Mouse (Mus musculus): Measurements from ENCODE around the gene Abhd10. TPM values are rescaled to one million over a fixed set of nuclear protein-coding genes. Genes with fewer than 3 reads are reported as not detected.
A peak's percentile ranks its signal among the peaks of the same experiment; 100 is the strongest.

Abhd10 gene
- polyA plus RNA-seq, 2 experiments: 10.1 to 17.3 TPM

DNA sequence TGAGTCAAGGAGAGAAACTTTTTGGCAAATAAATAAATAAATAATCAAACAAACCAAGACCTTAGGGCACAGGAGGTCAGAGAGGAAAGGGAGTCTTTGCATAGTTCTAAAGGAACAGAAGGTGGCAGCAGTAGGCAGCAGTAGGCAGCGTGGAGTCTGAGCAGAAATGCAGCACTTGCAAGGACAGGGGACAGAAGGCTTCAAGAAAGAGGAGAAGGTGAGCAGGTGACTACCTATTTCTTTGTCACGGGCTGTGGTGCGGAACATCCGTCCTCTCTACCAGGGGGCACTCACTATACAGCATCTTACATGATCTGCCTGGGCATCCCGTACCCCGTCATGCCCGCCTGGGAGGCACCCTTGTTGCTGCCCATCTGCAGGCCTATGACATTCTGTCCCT is 31.5 kb downstream of the Abhd10 start:
- Histone ChIP-seq H3K27me3 (ENCODE audit: control insufficient read depth, insufficient read depth, low read length) (no peaks in the 10 kb centered on the region), H3K9ac (replicated peaks) (no peak overlapping the region), H3K36me3 (replicated peaks; ENCODE audit: control insufficient read depth, insufficient read depth, low read depth) (no peaks in the 10 kb centered on the region), H3K4me2 (ENCODE audit: low read depth) (no peak overlapping the region), H3K27ac (no peak overlapping the region), H3K4me3 (ENCODE audit: insufficient read depth in 1 of 2, low read depth in 2 of 2, low read length in 2 of 2) (no peak overlapping the region), H3K4me1 (replicated peaks; ENCODE audit: control insufficient read depth in 2 of 2, insufficient read depth in 2 of 2, low read length in 1 of 2) (no peaks in the 10 kb centered on the region), H3K9me3 (ENCODE audit: control insufficient read depth, low read length) (no peaks in the 10 kb centered on the region)
- ATAC-seq (ENCODE audit: insufficient read depth) (no peak), DNase-seq (ENCODE audit: low read depth in 3 of 3, low spot score in 3 of 3) (no peak)
- TF ChIP-seq CTCF (IDR thresholded peaks at IDR 0.05; ENCODE audit: low read depth) (peak; percentile 32; the same call in 1 of the 2 replicates), EP300 (IDR thresholded peaks at IDR 0.05; ENCODE audit: low read depth) (no peak)
- 63% methylated on average over 7 of the region's 7 CpGs for WGBS (ENCODE audit: insufficient replicate concordance)

DNA sequence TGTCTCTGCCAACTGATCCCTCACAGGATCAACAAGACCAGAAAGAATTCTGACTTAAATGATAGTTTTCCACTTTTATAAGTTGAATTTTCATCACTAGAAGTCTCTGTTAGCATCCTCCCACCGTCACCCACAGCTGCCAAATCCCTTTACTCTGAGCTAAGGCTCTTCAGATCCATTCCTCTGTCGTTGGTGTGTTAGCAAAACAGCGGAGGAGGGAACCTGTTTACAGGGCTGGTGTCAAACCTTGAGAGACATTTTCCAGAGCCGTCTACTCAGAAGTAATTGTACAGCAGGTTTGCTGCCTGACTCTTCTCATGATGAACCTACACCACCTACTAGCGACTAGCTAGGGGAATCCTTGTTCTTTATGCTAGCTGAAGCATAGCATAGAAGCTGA is 43.5 kb downstream of the Abhd10 start:
- DNase-seq (ENCODE audit: low read depth in 3 of 3, low spot score in 3 of 3) (no peak), ATAC-seq (ENCODE audit: insufficient read depth) (no peak)
- Histone ChIP-seq H3K4me3 (ENCODE audit: insufficient read depth in 1 of 2, low read depth in 2 of 2, low read length in 2 of 2) (no peak overlapping the region), H3K27me3 (ENCODE audit: control insufficient read depth, insufficient read depth, low read length) (no peaks in the 10 kb centered on the region), H3K36me3 (replicated peaks; ENCODE audit: control insufficient read depth, insufficient read depth, low read depth) (no peaks in the 10 kb centered on the region), H3K9me3 (ENCODE audit: control insufficient read depth, low read length) (no peaks in the 10 kb centered on the region), H3K9ac (replicated peaks) (no peak overlapping the region), H3K4me1 (replicated peaks; ENCODE audit: control insufficient read depth in 2 of 2, insufficient read depth in 2 of 2, low read length in 1 of 2) (no peaks in the 10 kb centered on the region), H3K4me2 (ENCODE audit: low read depth) (no peak overlapping the region), H3K27ac (no peak overlapping the region)
- TF ChIP-seq CTCF (IDR thresholded peaks at IDR 0.05; ENCODE audit: low read depth) (no peak), EP300 (IDR thresholded peaks at IDR 0.05; ENCODE audit: low read depth) (no peak)
- WGBS (ENCODE audit: insufficient replicate concordance): 58% methylated on average over 5 of the region's 5 CpGs

DNA sequence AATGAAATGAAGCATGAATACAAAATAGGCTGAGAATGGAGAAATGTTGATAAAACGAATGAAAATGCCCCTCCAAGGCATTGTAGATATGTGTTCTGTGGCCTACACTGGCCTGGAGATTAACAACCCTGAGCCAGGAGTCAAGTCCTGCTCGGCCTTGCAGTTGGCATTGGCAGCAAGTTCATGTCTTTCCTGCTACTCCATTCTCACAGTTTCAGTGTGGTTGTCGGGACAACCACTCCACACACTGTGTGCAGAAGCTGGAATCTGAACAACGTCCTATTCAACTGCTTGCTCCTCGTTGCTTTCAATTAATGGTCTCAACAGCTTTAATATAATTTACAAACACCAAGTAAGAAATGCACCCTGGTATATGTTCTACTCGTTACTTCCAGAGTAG is 44.8 kb downstream of the Abhd10 start:
- DNase-seq (ENCODE audit: low read depth in 3 of 3, low spot score in 3 of 3): no peak

DNA sequence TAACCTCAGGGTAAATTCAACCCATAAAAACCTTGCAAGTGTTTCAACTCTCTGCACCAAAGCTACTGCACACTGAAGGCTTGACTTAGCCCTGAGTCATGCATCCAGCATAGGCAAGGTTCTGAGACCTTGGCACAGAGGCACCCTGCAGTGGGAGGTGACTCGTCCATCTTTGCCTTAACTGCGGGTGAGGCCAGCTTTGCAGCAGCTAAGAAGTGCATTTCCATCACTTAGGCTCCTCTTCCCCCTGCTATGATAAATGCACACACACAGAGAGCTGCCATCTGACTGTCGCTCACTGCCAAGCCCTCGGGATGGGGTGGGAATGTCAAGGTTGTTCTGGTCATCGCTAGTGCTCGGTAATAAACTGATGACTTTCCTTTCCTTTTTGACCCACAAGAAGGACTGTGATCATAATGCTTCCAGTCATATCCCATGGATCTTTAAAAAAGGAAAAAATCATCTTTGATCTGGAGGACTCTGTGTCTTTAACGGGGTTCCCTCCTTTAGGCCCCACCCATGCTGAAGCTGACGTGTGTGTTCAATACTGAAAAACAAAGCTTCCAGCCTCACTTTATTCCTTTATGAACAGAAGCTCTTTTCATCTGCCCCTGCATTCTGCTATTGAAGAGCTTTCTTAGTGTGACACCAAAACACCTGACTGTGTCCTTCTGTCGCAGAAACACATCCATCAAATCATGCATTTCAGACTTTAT is 47.2 kb downstream of the Abhd10 start:
- TF ChIP-seq CTCF (IDR thresholded peaks at IDR 0.05; ENCODE audit: low read depth): no peak
- no peak for TF ChIP-seq EP300 (IDR thresholded peaks at IDR 0.05; ENCODE audit: low read depth)
- no peak overlapping the region for H3K9ac ChIP-seq (replicated peaks)
- H3K27ac ChIP-seq: no peak overlapping the region
- WGBS (ENCODE audit: insufficient replicate concordance): 65% methylated on average over 9 of the region's 9 CpGs
- H3K9me3 ChIP-seq (ENCODE audit: control insufficient read depth, low read length): no peaks in the 10 kb centered on the region
- ATAC-seq (ENCODE audit: insufficient read depth) (no peak), DNase-seq (ENCODE audit: low read depth in 3 of 3, low spot score in 3 of 3) (no peak)
- H3K4me2 ChIP-seq (ENCODE audit: low read depth): no peak overlapping the region
- H3K27me3 ChIP-seq (ENCODE audit: control insufficient read depth, insufficient read depth, low read length): no peaks in the 10 kb centered on the region
- no peak overlapping the region for H3K4me3 ChIP-seq (ENCODE audit: insufficient read depth in 1 of 2, low read depth in 2 of 2, low read length in 2 of 2)
- no peaks in the 10 kb centered on the region for H3K4me1 ChIP-seq (replicated peaks; ENCODE audit: control insufficient read depth in 2 of 2, insufficient read depth in 2 of 2, low read length in 1 of 2)
- H3K36me3 ChIP-seq (replicated peaks; ENCODE audit: control insufficient read depth, insufficient read depth, low read depth): no peaks in the 10 kb centered on the region

More for the DNA sequence above, 44.8 kb downstream of the Abhd10 start:
- TF ChIP-seq CTCF (IDR thresholded peaks at IDR 0.05; ENCODE audit: low read depth): no peak
- TF ChIP-seq EP300 (IDR thresholded peaks at IDR 0.05; ENCODE audit: low read depth): no peak
- Histone ChIP-seq H3K9me3 (ENCODE audit: control insufficient read depth, low read length) (no peaks in the 10 kb centered on the region), H3K4me3 (ENCODE audit: insufficient read depth in 1 of 2, low read depth in 2 of 2, low read length in 2 of 2) (no peak overlapping the region), H3K27ac (no peak overlapping the region), H3K4me1 (replicated peaks; ENCODE audit: control insufficient read depth in 2 of 2, insufficient read depth in 2 of 2, low read length in 1 of 2) (no peaks in the 10 kb centered on the region), H3K27me3 (ENCODE audit: control insufficient read depth, insufficient read depth, low read length) (no peaks in the 10 kb centered on the region), H3K36me3 (replicated peaks; ENCODE audit: control insufficient read depth, insufficient read depth, low read depth) (no peaks in the 10 kb centered on the region), H3K4me2 (ENCODE audit: low read depth) (no peak overlapping the region), H3K9ac (replicated peaks) (no peak overlapping the region)
- ATAC-seq (ENCODE audit: insufficient read depth): no peak
- WGBS (ENCODE audit: insufficient replicate concordance): 65% methylated on average over 6 of the region's 6 CpGs

DNA sequence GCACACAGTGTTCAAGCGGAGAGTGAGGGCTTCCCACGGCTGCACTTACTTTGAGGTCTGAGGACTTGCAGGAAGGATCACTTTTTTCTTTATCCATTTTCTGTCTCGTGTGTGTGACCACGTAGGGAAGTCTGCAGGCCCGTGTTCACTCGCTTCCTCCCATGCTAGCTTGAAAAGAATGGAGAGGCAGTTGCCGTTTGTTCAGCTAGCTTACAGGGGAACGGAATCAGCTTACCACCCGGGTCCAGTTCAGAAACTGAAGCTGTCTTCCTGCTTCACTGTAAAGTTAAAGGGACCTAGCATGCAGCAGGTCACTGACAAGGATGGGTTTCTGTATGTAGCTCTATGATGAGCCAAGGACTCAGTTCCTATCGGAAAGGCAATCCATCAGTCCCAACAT is 49.2 kb downstream of the Abhd10 start, which contains the start of gene Tmprss7:
Gene Tmprss7, minus strand, starts transcription at position 101 of the 400 bp plus-strand sequence.
- no peak within 1 kb of the TSS for H3K4me3 ChIP-seq (ENCODE audit: insufficient read depth in 1 of 2, low read depth in 2 of 2, low read length in 2 of 2)
- H3K9ac ChIP-seq (replicated peaks): no peak within 1 kb of the TSS
- DNase-seq (ENCODE audit: low read depth in 3 of 3, low spot score in 3 of 3) (no peak), ATAC-seq (ENCODE audit: insufficient read depth) (no peak)
- TF ChIP-seq EP300 (IDR thresholded peaks at IDR 0.05; ENCODE audit: low read depth) (no peak), CTCF (IDR thresholded peaks at IDR 0.05; ENCODE audit: low read depth) (no peak)
- no peaks in the 10 kb centered on the region for H3K27me3 ChIP-seq (ENCODE audit: control insufficient read depth, insufficient read depth, low read length)
- H3K4me2 ChIP-seq (ENCODE audit: low read depth): no peak within 1 kb of the TSS
- H3K4me1 ChIP-seq (replicated peaks; ENCODE audit: control insufficient read depth in 2 of 2, insufficient read depth in 2 of 2, low read length in 1 of 2): no peaks in the 10 kb centered on the region
- WGBS (ENCODE audit: insufficient replicate concordance): 37% methylated on average over 10 of the region's 10 CpGs
- no peaks in the 10 kb centered on the region for H3K9me3 ChIP-seq (ENCODE audit: control insufficient read depth, low read length)
- H3K36me3 ChIP-seq (replicated peaks; ENCODE audit: control insufficient read depth, insufficient read depth, low read depth): no peaks in the 10 kb centered on the region
- no peak within 1 kb of the TSS for H3K27ac ChIP-seq

All from liver, embryonic 14.5 days (tissue).